In the genomic region with DNA sequence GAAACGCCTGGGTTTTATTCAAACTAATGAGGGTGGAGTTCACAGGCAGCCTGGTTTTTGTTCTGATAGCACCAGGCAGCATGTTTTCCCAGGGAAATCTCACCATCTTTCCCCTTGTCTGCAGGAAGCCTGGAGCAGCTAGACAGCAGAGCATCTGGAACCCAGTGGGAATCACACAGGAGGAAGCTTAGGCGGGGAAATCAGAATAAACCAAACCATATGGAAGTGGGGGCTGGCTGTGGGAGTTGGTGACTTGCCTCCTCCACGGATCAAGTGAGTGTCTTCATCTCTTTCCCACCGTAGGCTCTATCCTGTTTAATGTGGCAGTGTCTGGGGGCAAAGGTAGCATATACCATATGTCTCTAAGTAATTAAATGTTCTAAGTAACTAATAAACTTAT, we compare ENCODE assay signal across 12 mouse cellular contexts. TPM values are rescaled to one million over a fixed set of nuclear protein-coding genes. Genes with fewer than 3 reads are reported as not detected.
DNase-seq lines count a peak whose midpoint lies in the region; ATAC-seq lines count a peak whose summit lies in the region.
"Had no signal": no experiment of that assay in that cellular context is flagged by ENCODE, and none has a peak within 500 bp of the region (broad histone marks: within the 10 kb centered on the region; RNA-seq: fewer than 3 reads in every experiment).

No protein-coding gene starts in this region.

- no peak overlapping the region for H3K4me2 ChIP-seq in hindbrain, embryonic 13.5 days
- no peak overlapping the region for H3K4me2 ChIP-seq in hindbrain, embryonic 11.5 days (replicated peaks; ENCODE audit: low read depth, low read length)
- no peak overlapping the region for H3K4me2 ChIP-seq in liver, embryonic 11.5 days

- no peak overlapping the region for H3K9ac ChIP-seq in hindbrain, embryonic 13.5 days
- no peak overlapping the region for H3K9ac ChIP-seq in hindbrain, embryonic 11.5 days (ENCODE audit: low read depth, low read length)
- H3K9ac ChIP-seq in liver, embryonic 11.5 days (ENCODE audit: low read depth, low read length), result no peak overlapping the region

- 0 out of 2 replicates have a peak, but pooled peaks cover 4% of the 10 kb centered on the region for H3K4me1 ChIP-seq in hindbrain, embryonic 13.5 days (replicated peaks)
- H3K4me1 ChIP-seq in hindbrain, embryonic 11.5 days (replicated peaks; ENCODE audit: control insufficient read depth, insufficient read depth, low read length), result 0 out of 2 replicates have a peak, but pooled peaks cover 2% of the 10 kb centered on the region
- H3K4me1 ChIP-seq in liver, embryonic 11.5 days (replicated peaks; ENCODE audit: control insufficient read depth, insufficient read depth, low read length), result no peaks in the 10 kb centered on the region

- no peaks in the 10 kb centered on the region for H3K9me3 ChIP-seq in hindbrain, embryonic 13.5 days
- H3K9me3 ChIP-seq in hindbrain, embryonic 11.5 days (ENCODE audit: control insufficient read depth, low read length), result no peaks in the 10 kb centered on the region
- no peaks in the 10 kb centered on the region for H3K9me3 ChIP-seq in liver, embryonic 11.5 days (ENCODE audit: control insufficient read depth, low read length)
- H3K9me3 ChIP-seq: G1E had no signal

- intact Hi-C loops in left cerebral cortex, postnatal 25 days (cut with DNase I), result no loop called here

- DNase-seq in hindbrain, embryonic 11.5 days (ENCODE audit: low spot score), result no peak
- DNase-seq in cerebellum, adult 18-20 months, result peak; percentile 30 to 35
- peak; percentile 43 for DNase-seq in cerebellum, adult 9-11 months
- peak; percentile 45 to 77 for DNase-seq in left cerebral cortex, postnatal 25 days (ENCODE audit: low spot score in 2 of 2)
- DNase-seq in liver, embryonic 11.5 days (ENCODE audit: low spot score), result no peak
- DNase-seq: adrenal gland, adult 8-10 months; layer of hippocampus, postnatal 36 days; lung, postnatal 14 days; spleen, adult 18-20 months had no signal

- H3K27me3 ChIP-seq in hindbrain, embryonic 13.5 days, result no peaks in the 10 kb centered on the region
- H3K27me3 ChIP-seq in hindbrain, embryonic 11.5 days (ENCODE audit: control insufficient read depth, insufficient read depth, low read length), result no peaks in the 10 kb centered on the region
- no peaks in the 10 kb centered on the region for H3K27me3 ChIP-seq in liver, embryonic 11.5 days (replicated peaks; ENCODE audit: control insufficient read depth, insufficient read depth, low read length)

- H3K27ac ChIP-seq in hindbrain, embryonic 13.5 days, result no peak overlapping the region
- no peak overlapping the region for H3K27ac ChIP-seq in hindbrain, embryonic 11.5 days (ENCODE audit: low read depth, low read length)
- H3K27ac ChIP-seq in liver, embryonic 11.5 days (ENCODE audit: low read depth, low read length), result no peak overlapping the region

- ATAC-seq in hindbrain, embryonic 13.5 days (ENCODE audit: low FRiP score), result 0 out of 2 replicates have a peak, but pooled peaks have one; percentile 17
- no peak for ATAC-seq in hindbrain, embryonic 11.5 days (ENCODE audit: low FRiP score)
- no peak for ATAC-seq in liver, embryonic 11.5 days (replicated peaks; ENCODE audit: low FRiP score)
- ATAC-seq in activated CD4-positive, CD25-positive, alpha-beta regulatory T cell, adult 4 months, result no peak

- WGBS in hindbrain, embryonic 13.5 days, result 34% methylated on average over 4 of the region's 4 CpGs
- 42% methylated on average over 4 of the region's 4 CpGs for WGBS in hindbrain, embryonic 11.5 days
- 27% methylated on average over 4 of the region's 4 CpGs for WGBS in liver, embryonic 11.5 days

- H3K36me3 ChIP-seq in hindbrain, embryonic 13.5 days, result no peaks in the 10 kb centered on the region
- H3K36me3 ChIP-seq in hindbrain, embryonic 11.5 days (ENCODE audit: control insufficient read depth, insufficient read depth, low read length), result no peaks in the 10 kb centered on the region
- H3K36me3 ChIP-seq in liver, embryonic 11.5 days (ENCODE audit: control insufficient read depth, insufficient read depth, low read length), result no peaks in the 10 kb centered on the region
- H3K36me3 ChIP-seq: G1E had no signal

- no peak overlapping the region for H3K4me3 ChIP-seq in hindbrain, embryonic 13.5 days
- no peak overlapping the region for H3K4me3 ChIP-seq in hindbrain, embryonic 11.5 days (ENCODE audit: low read depth, low read length)
- no peak overlapping the region for H3K4me3 ChIP-seq in liver, embryonic 11.5 days (ENCODE audit: low read depth, low read length)

RNA-seq across cellular contexts. Expression of a gene that starts 19.2 kb away (rescaled TPM):
- polyA plus RNA-seq in hindbrain, embryonic 13.5 days (2015; fragmentation: Nextera tagmentation; extraction: Ambion mirVana), result 0.31 and 0.62 TPM in 2 replicates
- polyA plus RNA-seq in hindbrain, embryonic 11.5 days (2014; fragmentation: Nextera tagmentation; extraction: Ambion mirVana), result 0.96 and 1.6 TPM in 2 replicates
- total RNA-seq in left cerebral cortex, postnatal 25 days (2021), result 1 to 10 TPM; 1.6 to 1.9 TPM
- 0.33 and 0.48 TPM in 2 replicates for polyA plus RNA-seq in liver, embryonic 11.5 days (2014; fragmentation: Nextera tagmentation; extraction: Ambion mirVana)
- polyA plus RNA-seq in activated CD4-positive, CD25-positive, alpha-beta regulatory T cell, adult 4 months (2017; shearing (Covaris generic)), result under 1 TPM in 1 of 2 experiments, not detected in 1; 0.41 TPM
- total RNA-seq: G1E had no signal
- polyA plus RNA-seq: G1E had no signal

RNA-seq across cellular contexts. Expression of a gene that starts 49.8 kb away (rescaled TPM):
- polyA plus RNA-seq in hindbrain, embryonic 13.5 days (2015; fragmentation: Nextera tagmentation; extraction: Ambion mirVana), result 1.7 TPM in 2 replicates
- 0.68 and 1.0 TPM in 2 replicates for polyA plus RNA-seq in hindbrain, embryonic 11.5 days (2014; fragmentation: Nextera tagmentation; extraction: Ambion mirVana)
- total RNA-seq in left cerebral cortex, postnatal 25 days (2021), result 1 to 10 TPM; 5.6 to 6.1 TPM
- polyA plus RNA-seq in liver, embryonic 11.5 days (2014; fragmentation: Nextera tagmentation; extraction: Ambion mirVana), result 0.13 TPM in 1 of 2 replicates, not detected in the other
- under 1 TPM; 0.71 to 0.94 TPM for polyA plus RNA-seq in activated CD4-positive, CD25-positive, alpha-beta regulatory T cell, adult 4 months (2017; shearing (Covaris generic))
- total RNA-seq: adrenal gland, adult 8-10 months had no signal
- polyA plus RNA-seq: G1E had no signal

Comparison
In these comparisons a context has a peak if more than half of its experiments do, and no peak if none do; other contexts are left out.
1. DNase-seq: peak in cerebellum, adult 18-20 months (2 of 2), cerebellum, adult 9-11 months (single experiment) and left cerebral cortex, postnatal 25 days (2 of 2); none in hindbrain, embryonic 11.5 days (single experiment) and liver, embryonic 11.5 days (single experiment).